ENCODE assay signal across 11 mouse cellular contexts in genomic region chr1:168230134-168230533, GRCm38 (mm10).
A peak's percentile ranks its signal among the peaks of the same experiment; 100 is the strongest.
DNase-seq lines count a peak whose midpoint lies in the region; ATAC-seq and TF ChIP-seq lines count a peak whose summit lies in the region.
"Had no signal": no experiment of that assay in that cellular context is flagged by ENCODE, and none has a peak within 500 bp of the region (broad histone marks: within the 10 kb centered on the region; RNA-seq: fewer than 3 reads in every experiment).

No protein-coding gene starts in this region.

- H3K4me1 ChIP-seq in kidney, postnatal 0 days (replicated peaks; ENCODE audit: insufficient read depth, low read length), result peaks cover 22% of the 10 kb centered on the region
- H3K4me1 ChIP-seq in embryonic facial prominence, embryonic 11.5 days (ENCODE audit: control insufficient read depth, insufficient read depth, low read length), result no peaks in the 10 kb centered on the region
- H3K4me1 ChIP-seq in forebrain, postnatal 0 days (ENCODE audit: insufficient read depth), result peaks cover 15% of the 10 kb centered on the region

- no peaks in the 10 kb centered on the region for H3K27me3 ChIP-seq in kidney, postnatal 0 days (ENCODE audit: insufficient read depth, low read length)
- H3K27me3 ChIP-seq in embryonic facial prominence, embryonic 11.5 days (ENCODE audit: control insufficient read depth, insufficient read depth, low read length), result no peaks in the 10 kb centered on the region
- no peaks in the 10 kb centered on the region for H3K27me3 ChIP-seq in forebrain, postnatal 0 days (ENCODE audit: insufficient read depth, low read length)
- no peaks in the 10 kb centered on the region for H3K27me3 ChIP-seq in myocyte (ENCODE audit: control insufficient read depth, insufficient read depth, insufficient read length)
- H3K27me3 ChIP-seq: liver, embryonic 15.5 days had no signal

- H3K9ac ChIP-seq in kidney, postnatal 0 days (ENCODE audit: low read depth, low read length), result no peak overlapping the region
- no peak overlapping the region for H3K9ac ChIP-seq in embryonic facial prominence, embryonic 11.5 days (replicated peaks; ENCODE audit: low read length)
- H3K9ac ChIP-seq in forebrain, postnatal 0 days, result no peak overlapping the region
- H3K9ac ChIP-seq: liver, embryonic 15.5 days had no signal

- no peak overlapping the region for H3ac ChIP-seq in myocyte (ENCODE audit: control insufficient read depth, insufficient read length)

- no peak for ATAC-seq in kidney, postnatal 0 days (replicated peaks; ENCODE audit: low FRiP score, low read depth)
- ATAC-seq in embryonic facial prominence, embryonic 11.5 days (replicated peaks; ENCODE audit: insufficient number of reproducible peaks, low FRiP score, low TSS enrichment, low read depth), result peak; percentile 49
- peak; percentile 28; the same call in 1 of the 2 replicates for ATAC-seq in forebrain, postnatal 0 days
- ATAC-seq: inflammation-experienced regulatory T-cells, adult 6 months had no signal

- no peak for TF ChIP-seq CTCF in kidney, postnatal 0 days (IDR thresholded peaks at IDR 0.05; ENCODE audit: low read depth)
- TF ChIP-seq CTCF in forebrain, postnatal 0 days (IDR thresholded peaks at IDR 0.05; ENCODE audit: low read depth), result no peak
- TF ChIP-seq CTCF in layer of hippocampus, adult 2 months (conservative IDR thresholded peaks at IDR 0.05), result no peak

- H3K9me3 ChIP-seq in kidney, postnatal 0 days (replicated peaks; ENCODE audit: low read length), result no peaks in the 10 kb centered on the region
- H3K9me3 ChIP-seq in embryonic facial prominence, embryonic 11.5 days (replicated peaks; ENCODE audit: control insufficient read depth, low read length), result no peaks in the 10 kb centered on the region
- H3K9me3 ChIP-seq in forebrain, postnatal 0 days (ENCODE audit: low read length), result no peaks in the 10 kb centered on the region
- H3K9me3 ChIP-seq: liver, embryonic 15.5 days had no signal

- H3K79me2 ChIP-seq in myocyte (ENCODE audit: control insufficient read depth, insufficient read depth), result no peaks in the 10 kb centered on the region

- WGBS in kidney, postnatal 0 days, result 25% methylated on average over 4 of the region's 4 CpGs
- 27% methylated on average over 4 of the region's 4 CpGs for WGBS in embryonic facial prominence, embryonic 11.5 days
- WGBS in forebrain, postnatal 0 days, result 51% methylated on average over 4 of the region's 4 CpGs

- no peak overlapping the region for H3K4me2 ChIP-seq in kidney, postnatal 0 days (ENCODE audit: low read length)
- no peak overlapping the region for H3K4me2 ChIP-seq in embryonic facial prominence, embryonic 11.5 days (ENCODE audit: low read depth, low read length)
- H3K4me2 ChIP-seq in forebrain, postnatal 0 days (ENCODE audit: low read depth), result no peak overlapping the region
- peak overlapping the region; percentile 59 for H3K4me2 ChIP-seq in myocyte (ENCODE audit: low read depth)
- H3K4me2 ChIP-seq: liver, embryonic 15.5 days had no signal

- TF ChIP-seq POLR2A in myocyte (IDR thresholded peaks at IDR 0.05; ENCODE audit: insufficient read length, low read depth), result no peak

- H3K36me3 ChIP-seq in kidney, postnatal 0 days (ENCODE audit: insufficient read depth, low read length), result no peaks in the 10 kb centered on the region
- H3K36me3 ChIP-seq in embryonic facial prominence, embryonic 11.5 days (replicated peaks; ENCODE audit: control insufficient read depth, insufficient read depth, low read depth, low read length), result no peaks in the 10 kb centered on the region
- H3K36me3 ChIP-seq in forebrain, postnatal 0 days (ENCODE audit: insufficient read depth), result no peaks in the 10 kb centered on the region
- H3K36me3 ChIP-seq in myocyte (ENCODE audit: control insufficient read depth, insufficient read depth), result no peaks in the 10 kb centered on the region
- H3K36me3 ChIP-seq: liver, embryonic 15.5 days had no signal

- no peak overlapping the region for H3K4me3 ChIP-seq in kidney, postnatal 0 days (replicated peaks; ENCODE audit: low read depth, low read length)
- H3K4me3 ChIP-seq in embryonic facial prominence, embryonic 11.5 days (ENCODE audit: low read depth, low read length), result no peak overlapping the region
- H3K4me3 ChIP-seq in forebrain, postnatal 0 days (ENCODE audit: low read depth, low read length), result no peak overlapping the region
- no peak overlapping the region for H3K4me3 ChIP-seq in myocyte
- no peak overlapping the region for H3K4me3 ChIP-seq in layer of hippocampus, adult 2 months
- H3K4me3 ChIP-seq: liver, embryonic 15.5 days had no signal

- DNase-seq in kidney, postnatal 0 days (ENCODE audit: low spot score), result peak; percentile 70
- no peak for DNase-seq in kidney, adult 8-10 months
- peak; percentile 72 for DNase-seq in embryonic facial prominence, embryonic 11.5 days (ENCODE audit: low spot score)
- DNase-seq in forebrain, postnatal 0 days, result no peak
- no peak for DNase-seq in right cerebral cortex, postnatal 36 days (ENCODE audit: low spot score in 2 of 2)
- DNase-seq in cerebellum, postnatal 10 days, result no peak
- no peak for DNase-seq in layer of hippocampus, adult 2 months (ENCODE audit: low spot score in 2 of 2)
- DNase-seq: thymus, adult 2 months had no signal

- 0 out of 2 replicates have a peak overlapping the region, but pooled peaks have one; percentile 43 for H3K27ac ChIP-seq in kidney, postnatal 0 days
- peak overlapping the region; percentile 52; the same call in 1 of the 2 replicates for H3K27ac ChIP-seq in embryonic facial prominence, embryonic 11.5 days (replicated peaks; ENCODE audit: low read depth, low read length)
- H3K27ac ChIP-seq in forebrain, postnatal 0 days (ENCODE audit: low read depth, low read length), result no peak overlapping the region
- H3K27ac ChIP-seq in layer of hippocampus, adult 2 months, result no peak overlapping the region
- H3K27ac ChIP-seq: liver, embryonic 15.5 days had no signal

TF ChIP-seq in myocyte, 11 proteins besides CTCF, POLR2A, EP300 and RAD21:
- peak; percentile 79 for TF ChIP-seq USF1 (IDR thresholded peaks at IDR 0.05; ENCODE audit: low read depth)
- no peak for TF ChIP-seq TCF3 (IDR thresholded peaks at IDR 0.05; ENCODE audit: insufficient read length, low read depth)
- TF ChIP-seq TCF12 (IDR thresholded peaks at IDR 0.05; ENCODE audit: insufficient read depth, poor library complexity, severe bottlenecking), result no peak

Comparison
In these comparisons a context has a peak if more than half of its experiments do, and no peak if none do; other contexts are left out.
1. DNase-seq: peak in kidney, postnatal 0 days (single experiment) and embryonic facial prominence, embryonic 11.5 days (single experiment); none in kidney, adult 8-10 months (0 of 2), forebrain, postnatal 0 days (single experiment), right cerebral cortex, postnatal 36 days (0 of 2), cerebellum, postnatal 10 days (0 of 2) and layer of hippocampus, adult 2 months (0 of 2).
2. H3K27ac ChIP-seq: peak in kidney, postnatal 0 days (single experiment) and embryonic facial prominence, embryonic 11.5 days (single experiment); none in forebrain, postnatal 0 days (single experiment) and layer of hippocampus, adult 2 months (single experiment).